In genomic region chr6:82771981-82772409, GRCm38 (mm10) we compare ENCODE assay signal across 8 mouse cellular contexts. TPM values are rescaled to one million over a fixed set of nuclear protein-coding genes. Genes with fewer than 3 reads are reported as not detected.
DNase-seq lines count a peak whose midpoint lies in the region; ATAC-seq and TF ChIP-seq lines count a peak whose summit lies in the region.

No protein-coding gene starts in this region.

- H3K79me2 ChIP-seq in C2C12 (ENCODE audit: control insufficient read depth, insufficient read depth) = peaks cover 70% of the 10 kb centered on the region

- no peaks in the 10 kb centered on the region for H3K9me3 ChIP-seq in embryonic facial prominence, embryonic 11.5 days (replicated peaks; ENCODE audit: control insufficient read depth, low read length)
- no peaks in the 10 kb centered on the region for H3K9me3 ChIP-seq in intestine, embryonic 14.5 days (ENCODE audit: control insufficient read depth, low read length)

- H3K4me2 ChIP-seq in embryonic facial prominence, embryonic 11.5 days (ENCODE audit: low read depth, low read length) = peak overlapping the region; percentile 96
- peak overlapping the region; percentile 91 for H3K4me2 ChIP-seq in intestine, embryonic 14.5 days (ENCODE audit: low read length)

- H3K36me3 ChIP-seq in C2C12 (ENCODE audit: control insufficient read depth, insufficient read depth) = peaks cover 5% of the 10 kb centered on the region
- H3K36me3 ChIP-seq in embryonic facial prominence, embryonic 11.5 days (replicated peaks; ENCODE audit: control insufficient read depth, insufficient read depth, low read depth, low read length) = no peaks in the 10 kb centered on the region
- no peaks in the 10 kb centered on the region for H3K36me3 ChIP-seq in intestine, embryonic 14.5 days (ENCODE audit: control insufficient read depth, insufficient read depth, low read length)

- 1% methylated on average over 10 of the region's 10 CpGs for WGBS in embryonic facial prominence, embryonic 11.5 days
- 2% methylated on average over 10 of the region's 10 CpGs for WGBS in intestine, embryonic 14.5 days

- H3K27me3 ChIP-seq in C2C12 (ENCODE audit: control insufficient read depth, insufficient read depth, insufficient read length) = no peaks in the 10 kb centered on the region
- H3K27me3 ChIP-seq in embryonic facial prominence, embryonic 11.5 days (ENCODE audit: control insufficient read depth, insufficient read depth, low read length) = no peaks in the 10 kb centered on the region
- no peaks in the 10 kb centered on the region for H3K27me3 ChIP-seq in intestine, embryonic 14.5 days (replicated peaks; ENCODE audit: control insufficient read depth, insufficient read depth, low read length)

- H3K27ac ChIP-seq in embryonic facial prominence, embryonic 11.5 days (replicated peaks; ENCODE audit: low read depth, low read length) = no peak overlapping the region
- peak overlapping the region; percentile 89; the same call in 1 of the 2 replicates for H3K27ac ChIP-seq in intestine, embryonic 14.5 days (ENCODE audit: low read depth)

- DNase-seq in 3134 (ENCODE audit: extremely low read depth, insufficient read length, low spot score) = peak; percentile 36
- peak; percentile 73 for DNase-seq in embryonic facial prominence, embryonic 11.5 days (ENCODE audit: low spot score)
- peak; percentile 77 for DNase-seq in intestine, embryonic 14.5 days (ENCODE audit: low spot score)
- DNase-seq in neural tube, embryonic 10.5 days (ENCODE audit: extremely low spot score, low spot score) = peak; percentile 50
- no peak for DNase-seq in urinary bladder, postnatal 25 days (ENCODE audit: low spot score)
- no peak for DNase-seq in right cerebral cortex, postnatal 25 days
- no peak for DNase-seq in left cerebral cortex, adult 9 months (ENCODE audit: low spot score in 2 of 2)

- no peak for ATAC-seq in embryonic facial prominence, embryonic 11.5 days (replicated peaks; ENCODE audit: insufficient number of reproducible peaks, low FRiP score, low TSS enrichment, low read depth)
- ATAC-seq in intestine, embryonic 14.5 days (replicated peaks; ENCODE audit: low FRiP score, low TSS enrichment, low read depth) = no peak

- TF ChIP-seq CTCF in C2C12 (IDR thresholded peaks at IDR 0.05; ENCODE audit: control insufficient read depth, insufficient read depth, insufficient read length) = no peak

- peak overlapping the region; percentile 63 for H3K9ac ChIP-seq in embryonic facial prominence, embryonic 11.5 days (replicated peaks; ENCODE audit: low read length)
- H3K9ac ChIP-seq in intestine, embryonic 14.5 days (ENCODE audit: low read length) = peak overlapping the region; percentile 77

- H3K4me1 ChIP-seq in embryonic facial prominence, embryonic 11.5 days (ENCODE audit: control insufficient read depth, insufficient read depth, low read length) = no peaks in the 10 kb centered on the region
- peaks cover 25% of the 10 kb centered on the region; the same call in 1 of the 2 replicates for H3K4me1 ChIP-seq in intestine, embryonic 14.5 days (replicated peaks; ENCODE audit: control insufficient read depth, insufficient read depth, low read length)

- H3K4me3 ChIP-seq in C2C12 (ENCODE audit: insufficient read depth, poor library complexity, severe bottlenecking) = peak overlapping the region; percentile 76
- H3K4me3 ChIP-seq in embryonic facial prominence, embryonic 11.5 days (ENCODE audit: low read depth, low read length) = peak overlapping the region; percentile 60
- H3K4me3 ChIP-seq in intestine, embryonic 14.5 days (ENCODE audit: low read depth, low read length) = peak overlapping the region; percentile 75

- H3ac ChIP-seq in C2C12 (ENCODE audit: control insufficient read depth, insufficient read length, low read depth) = no peak overlapping the region

- H3K79me3 ChIP-seq in C2C12 (ENCODE audit: low read depth) = peaks cover 54% of the 10 kb centered on the region

TF ChIP-seq in C2C12, 6 proteins besides CTCF, POLR2A, EP300 and RAD21:
- no peak for TF ChIP-seq MAX (IDR thresholded peaks at IDR 0.05)
- no peak for TF ChIP-seq MYOD1 (IDR thresholded peaks at IDR 0.05; ENCODE audit: control insufficient read depth, insufficient read length, low read depth)
- TF ChIP-seq USF1 (IDR thresholded peaks at IDR 0.05; ENCODE audit: low read depth) = no peak
- TF ChIP-seq FOSL1 (IDR thresholded peaks at IDR 0.05; ENCODE audit: insufficient read depth, low read length, poor library complexity, severe bottlenecking) = no peak
- TF ChIP-seq MYOG (IDR thresholded peaks at IDR 0.05; ENCODE audit: control insufficient read depth, extremely low read depth, insufficient read length) = no peak
- TF ChIP-seq CEBPB (IDR thresholded peaks at IDR 0.05; ENCODE audit: low read depth) = no peak
TF ChIP-seq in C2C12: peak in this region for 0.

RNA-seq across cellular contexts. Expression of gene Hk2, which starts 2.3 kb away (rescaled TPM):
- polyA plus RNA-seq in C2C12 (2012; fragmentation: generic; extraction: Trizol) = 24.3 TPM
- polyA plus RNA-seq in embryonic facial prominence, embryonic 11.5 days (2014; fragmentation: Nextera tagmentation; extraction: Ambion mirVana) = 17.0 and 17.3 TPM in 2 replicates
- 31.9 and 32.3 TPM in 2 replicates for polyA plus RNA-seq in intestine, embryonic 14.5 days (2014; fragmentation: Nextera tagmentation; extraction: Ambion mirVana)

Comparison
In these comparisons a context has a peak if more than half of its experiments do, and no peak if none do; other contexts are left out.
1. DNase-seq: peak in 3134 (single experiment), embryonic facial prominence, embryonic 11.5 days (single experiment), intestine, embryonic 14.5 days (single experiment) and neural tube, embryonic 10.5 days (single experiment); none in urinary bladder, postnatal 25 days (single experiment), right cerebral cortex, postnatal 25 days (single experiment) and left cerebral cortex, adult 9 months (0 of 2).
2. Peak in every context shown above with its lines, with median percentiles within 50 percentile points of each other: H3K4me3 ChIP-seq.